Mouse (Mus musculus): ENCODE measurements at regions not wholly inside any gene's neighbourhood (a gene's known extent, or its start where the extent isn't known, plus 50 kb on each side); places are given as distances from the start of the nearest gene placed in this dataset.

DNA sequence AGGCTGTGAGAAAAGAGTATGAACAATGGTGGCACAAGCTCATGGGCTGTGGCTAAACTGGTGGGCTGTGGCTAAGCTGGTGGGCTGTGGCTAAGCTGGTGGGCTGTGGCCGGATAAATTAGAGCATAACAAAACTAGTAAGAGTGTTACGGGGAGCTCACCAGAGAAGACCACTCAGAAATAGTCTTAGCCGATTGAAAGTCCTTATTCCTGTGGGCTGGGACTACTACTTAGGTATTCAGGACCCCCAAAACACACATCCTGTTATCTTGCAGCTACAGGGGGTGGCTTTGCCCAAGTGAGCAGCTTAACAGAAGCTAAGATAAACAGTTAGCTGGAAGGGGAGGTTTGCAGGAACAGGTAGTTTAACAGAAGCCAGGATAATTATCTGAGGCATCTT, 65.4 kb upstream of the Rapgef5 start:
- ATAC-seq (ENCODE audit: extremely low read depth, insufficient number of reproducible peaks, low FRiP score, poor library complexity, severe bottlenecking) = no peak
- H3K4me3 ChIP-seq (ENCODE audit: low read depth, low read length) = no peak overlapping the region
- TF ChIP-seq TAL1 (conservative IDR thresholded peaks at IDR 0.05; ENCODE audit: low read depth, low read length) = no peak
- no peak for TF ChIP-seq GATA1 (IDR thresholded peaks at IDR 0.05; ENCODE audit: borderline replicate concordance, low read length)

DNA sequence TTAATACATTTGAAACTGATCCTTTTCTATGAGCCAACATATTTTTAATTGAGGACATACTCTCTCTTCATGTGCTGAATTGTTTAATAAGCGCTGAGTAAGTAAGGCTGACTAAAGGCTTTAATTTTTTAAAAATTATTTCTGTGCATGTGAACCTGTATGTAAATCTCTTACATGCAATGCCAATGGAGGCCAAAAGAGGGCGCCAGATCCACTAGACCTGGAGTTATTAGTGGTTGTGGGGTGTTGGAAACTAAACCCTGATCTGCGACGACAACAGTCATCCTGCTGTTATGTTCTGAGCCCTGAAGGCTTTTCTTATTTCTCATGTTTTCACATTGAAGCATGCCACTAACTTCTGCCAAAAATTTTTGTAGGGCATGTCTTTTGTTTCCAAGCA, 64.8 kb upstream of the Rapgef5 start:
- no peak for DNase-seq (ENCODE audit: low spot score)
- no peak overlapping the region for H3K4me3 ChIP-seq (ENCODE audit: low read depth, low read length)

More for the DNA sequence above, 65.4 kb upstream of the Rapgef5 start:
- Histone ChIP-seq H3K27me3 (ENCODE audit: insufficient read depth, low read length) (no peaks in the 10 kb centered on the region), H3K36me3 (replicated peaks) (no peaks in the 10 kb centered on the region), H3K9me3 (replicated peaks) (peaks cover 60% of the 10 kb centered on the region), H3K4me1 (ENCODE audit: insufficient read depth, low read depth, low read length) (no peaks in the 10 kb centered on the region)
- no peak for DNase-seq (ENCODE audit: low spot score)

GRCm38 (mm10) chr12:117455800-117456199, 60.5 kb upstream of the Rapgef5 start:
- no peak for ATAC-seq (ENCODE audit: extremely low read depth, insufficient number of reproducible peaks, low FRiP score, poor library complexity, severe bottlenecking)
- H3K4me3 ChIP-seq (ENCODE audit: low read depth, low read length) = no peak overlapping the region
- no peak for DNase-seq (ENCODE audit: low spot score)
- no peaks in the 10 kb centered on the region for H3K36me3 ChIP-seq (replicated peaks)
- H3K9me3 ChIP-seq (replicated peaks) = peaks cover 47% of the 10 kb centered on the region
- no peak for TF ChIP-seq POLR2AphosphoS5 (IDR thresholded peaks at IDR 0.05; ENCODE audit: insufficient replicate concordance, low read depth, low read length)
- no peak for TF ChIP-seq GATA2 (IDR thresholded peaks at IDR 0.05; ENCODE audit: borderline replicate concordance, low read depth, low read length)
- H3K4me1 ChIP-seq (ENCODE audit: insufficient read depth, low read depth, low read length) = no peaks in the 10 kb centered on the region
- no peaks in the 10 kb centered on the region for H3K27me3 ChIP-seq (ENCODE audit: insufficient read depth, low read length)

More for the DNA sequence above, 64.8 kb upstream of the Rapgef5 start:
- no peak for ATAC-seq (ENCODE audit: extremely low read depth, insufficient number of reproducible peaks, low FRiP score, poor library complexity, severe bottlenecking)
- TF ChIP-seq TAL1 (conservative IDR thresholded peaks at IDR 0.05; ENCODE audit: low read depth, low read length) = no peak
- no peak for TF ChIP-seq GATA2 (IDR thresholded peaks at IDR 0.05; ENCODE audit: borderline replicate concordance, low read depth, low read length)
- no peak for TF ChIP-seq POLR2AphosphoS5 (IDR thresholded peaks at IDR 0.05; ENCODE audit: insufficient replicate concordance, low read depth, low read length)
- no peak for TF ChIP-seq CTCF (IDR thresholded peaks at IDR 0.05; ENCODE audit: low read depth, low read length)
- TF ChIP-seq GATA1 (IDR thresholded peaks at IDR 0.05; ENCODE audit: borderline replicate concordance, low read length) = no peak
- no peaks in the 10 kb centered on the region for H3K36me3 ChIP-seq (replicated peaks)
- H3K27me3 ChIP-seq (ENCODE audit: insufficient read depth, low read length) = no peaks in the 10 kb centered on the region
- H3K4me1 ChIP-seq (ENCODE audit: insufficient read depth, low read depth, low read length) = no peaks in the 10 kb centered on the region
- peaks cover 58% of the 10 kb centered on the region for H3K9me3 ChIP-seq (replicated peaks)

DNA sequence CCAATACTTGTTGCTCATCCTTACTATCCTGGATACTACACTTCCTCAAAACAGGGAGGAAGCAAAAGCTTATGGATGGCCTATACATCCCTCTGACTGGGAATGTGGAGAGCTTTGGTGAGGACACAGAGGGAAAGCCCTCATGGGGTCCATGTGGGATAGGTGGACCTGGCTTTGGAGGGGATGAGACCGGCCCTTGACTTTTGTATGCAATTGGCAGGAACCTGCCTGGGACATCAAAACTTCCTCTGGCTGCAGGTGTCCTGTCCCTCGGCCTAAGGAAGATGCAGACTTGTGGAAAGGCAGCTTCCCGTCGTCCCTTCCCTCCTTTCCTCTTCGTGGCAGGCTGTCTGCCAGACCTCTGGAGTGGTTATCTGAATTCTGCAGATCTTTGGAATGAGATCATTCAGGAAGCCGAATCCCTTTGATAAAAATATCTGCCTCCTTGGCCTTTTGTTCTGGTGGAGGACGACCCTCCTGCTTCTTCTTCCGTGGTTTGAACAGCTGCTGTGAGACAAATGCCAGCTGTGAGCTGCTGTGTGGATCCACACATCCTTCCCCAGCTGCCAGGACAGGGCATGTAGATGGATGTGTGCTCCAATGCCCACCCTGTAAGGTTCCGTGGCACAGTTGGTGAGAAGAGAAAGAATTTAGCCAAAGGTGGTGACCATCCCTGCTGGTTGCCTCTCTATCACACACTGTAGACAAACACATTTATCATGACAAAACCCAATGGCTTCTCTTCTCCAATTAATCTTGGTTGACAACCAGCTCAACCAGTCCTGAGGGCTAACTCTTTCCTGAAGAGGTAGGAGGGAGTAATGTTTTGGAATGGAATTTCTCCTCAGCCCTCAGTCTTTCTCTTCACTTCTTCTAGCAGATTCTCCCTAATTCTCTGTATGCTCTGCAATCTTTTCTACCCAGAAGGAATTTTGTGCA, 57.9 kb upstream of the Rapgef5 start:
- ATAC-seq (ENCODE audit: extremely low read depth, insufficient number of reproducible peaks, low FRiP score, poor library complexity, severe bottlenecking) = no peak
- Histone ChIP-seq H3K4me1 (ENCODE audit: insufficient read depth, low read depth, low read length) (no peaks in the 10 kb centered on the region), H3K9me3 (replicated peaks) (peaks cover 49% of the 10 kb centered on the region), H3K27me3 (ENCODE audit: insufficient read depth, low read length) (no peaks in the 10 kb centered on the region), H3K36me3 (replicated peaks) (no peaks in the 10 kb centered on the region), H3K4me3 (ENCODE audit: low read depth, low read length) (no peak overlapping the region)
- TF ChIP-seq POLR2AphosphoS5 (IDR thresholded peaks at IDR 0.05; ENCODE audit: insufficient replicate concordance, low read depth, low read length) = no peak
- no peak for TF ChIP-seq GATA2 (IDR thresholded peaks at IDR 0.05; ENCODE audit: borderline replicate concordance, low read depth, low read length)
- no peak for DNase-seq (ENCODE audit: low spot score)

- TF ChIP-seq GATA1 (IDR thresholded peaks at IDR 0.05; ENCODE audit: borderline replicate concordance, low read length) (no peak), GATA2 (IDR thresholded peaks at IDR 0.05; ENCODE audit: borderline replicate concordance, low read depth, low read length) (no peak), TAL1 (conservative IDR thresholded peaks at IDR 0.05; ENCODE audit: low read depth, low read length) (no peak), CTCF (IDR thresholded peaks at IDR 0.05; ENCODE audit: low read depth, low read length) (no peak), POLR2AphosphoS5 (IDR thresholded peaks at IDR 0.05; ENCODE audit: insufficient replicate concordance, low read depth, low read length) (no peak)
- H3K9me3 ChIP-seq (replicated peaks) = peaks cover 43% of the 10 kb centered on the region
- ATAC-seq (ENCODE audit: extremely low read depth, insufficient number of reproducible peaks, low FRiP score, poor library complexity, severe bottlenecking) = no peak
Measured at GRCm38 (mm10) chr12:117459541-117459940, 56.7 kb upstream of the Rapgef5 start.

GRCm38 (mm10) chr12:117465206-117465605, 51.1 kb upstream of the Rapgef5 start:
- ATAC-seq (ENCODE audit: extremely low read depth, insufficient number of reproducible peaks, low FRiP score, poor library complexity, severe bottlenecking) (no peak), DNase-seq (ENCODE audit: low spot score) (no peak)
- no peaks in the 10 kb centered on the region for H3K4me1 ChIP-seq (ENCODE audit: insufficient read depth, low read depth, low read length)
- no peaks in the 10 kb centered on the region for H3K36me3 ChIP-seq (replicated peaks)
- H3K9me3 ChIP-seq (replicated peaks) = peaks cover 40% of the 10 kb centered on the region
- no peak overlapping the region for H3K4me3 ChIP-seq (ENCODE audit: low read depth, low read length)
- H3K27me3 ChIP-seq (ENCODE audit: insufficient read depth, low read length) = no peaks in the 10 kb centered on the region
- TF ChIP-seq GATA1 (IDR thresholded peaks at IDR 0.05; ENCODE audit: borderline replicate concordance, low read length) (no peak), CTCF (IDR thresholded peaks at IDR 0.05; ENCODE audit: low read depth, low read length) (no peak), GATA2 (IDR thresholded peaks at IDR 0.05; ENCODE audit: borderline replicate concordance, low read depth, low read length) (no peak), TAL1 (conservative IDR thresholded peaks at IDR 0.05; ENCODE audit: low read depth, low read length) (no peak), POLR2AphosphoS5 (IDR thresholded peaks at IDR 0.05; ENCODE audit: insufficient replicate concordance, low read depth, low read length) (no peak)

More at GRCm38 (mm10) chr12:117459541-117459940, 56.7 kb upstream of the Rapgef5 start:
- DNase-seq (ENCODE audit: low spot score) = no peak
- Histone ChIP-seq H3K36me3 (replicated peaks) (no peaks in the 10 kb centered on the region), H3K27me3 (ENCODE audit: insufficient read depth, low read length) (no peaks in the 10 kb centered on the region), H3K4me1 (ENCODE audit: insufficient read depth, low read depth, low read length) (no peaks in the 10 kb centered on the region), H3K4me3 (ENCODE audit: low read depth, low read length) (no peak overlapping the region)
